Mouse (Mus musculus) yolk sac, embryonic 10.5 days (tissue): ENCODE measurements around the gene Hilpda.

ENCODE experiments used
- DNase-seq: peaks from one replicate; pipeline ENCODE4 v3.0.0-alpha.2; 2017; ENCODE audit warnings: low spot score

Gene Hilpda

GRCm38 (mm10) chr6:29278513-29279267 is 6.4 kb downstream of the Hilpda start:
- peak; percentile 61 for DNase-seq

DNA sequence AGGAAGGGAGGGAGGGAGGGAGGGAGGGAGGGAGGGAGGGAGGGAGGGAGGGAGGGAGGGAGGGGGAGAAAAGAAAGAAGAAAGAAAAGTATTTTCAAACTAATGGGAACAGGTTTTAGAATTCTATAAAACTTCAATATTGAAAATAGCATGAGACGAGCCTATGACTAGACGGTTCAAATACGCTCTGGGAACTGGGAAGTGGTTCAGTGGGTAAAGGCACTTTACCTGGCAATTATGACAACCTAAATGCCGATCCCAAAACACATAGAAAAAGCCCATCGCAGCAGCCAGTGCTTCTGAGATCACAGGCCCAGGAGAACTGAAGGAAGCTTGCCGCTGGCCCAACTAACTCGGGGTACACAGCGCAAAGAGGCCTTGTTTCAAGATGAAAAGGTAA is 7.0 kb downstream of the Hilpda start, which contains the start of gene Fam71f2:
Gene Fam71f2 (plus strand): TSS at position 301 of the 400 bp plus-strand sequence.
- no peak for DNase-seq

DNA sequence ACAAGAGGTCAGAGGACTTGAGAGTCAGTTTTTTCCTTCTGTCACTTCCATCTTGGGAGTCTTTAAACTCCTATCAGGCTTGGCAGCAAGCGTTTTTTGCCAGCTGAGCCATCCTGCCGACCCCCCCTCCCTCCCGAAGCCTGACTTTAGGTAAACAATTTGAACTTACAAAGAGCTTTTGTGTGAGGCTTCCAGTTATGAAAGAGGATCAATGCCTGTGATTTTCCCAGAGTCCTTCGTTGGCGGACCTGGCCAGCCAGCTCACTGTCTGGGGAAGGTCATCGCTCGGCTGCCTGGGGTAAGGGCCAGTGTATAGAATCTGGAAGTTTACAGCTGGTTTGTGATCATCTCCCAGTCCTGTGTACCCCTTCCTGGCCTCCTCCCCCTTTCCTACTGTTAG is 8.4 kb downstream of the Hilpda start:
- no peak for DNase-seq

- DNase-seq = no peak
Measured at GRCm38 (mm10) chr6:29286870-29287269, 14.6 kb downstream of the Hilpda start.

DNA sequence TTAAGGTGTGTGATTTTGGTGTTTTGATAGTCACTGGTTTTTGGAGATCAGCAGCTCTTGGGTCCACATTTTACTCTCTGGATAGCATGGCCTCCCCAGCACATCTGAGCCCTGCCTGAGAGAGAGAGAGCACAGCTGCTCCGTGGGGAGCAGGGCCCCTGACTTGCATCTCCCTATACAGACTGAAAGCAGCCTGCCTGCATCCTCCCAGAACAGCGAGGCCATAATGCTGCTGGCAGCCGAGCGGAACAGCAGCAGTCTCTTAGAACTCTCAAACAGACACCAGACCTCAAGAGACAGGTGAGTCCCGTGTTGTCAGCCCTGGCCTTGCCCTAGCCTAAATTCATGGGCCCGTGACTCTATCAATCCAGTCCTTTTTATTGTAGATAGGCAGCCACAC is 15.2 kb downstream of the Hilpda start:
- DNase-seq = no peak

GRCm38 (mm10) chr6:29287944-29288343 is 15.7 kb downstream of the Hilpda start:
- DNase-seq = no peak

DNA sequence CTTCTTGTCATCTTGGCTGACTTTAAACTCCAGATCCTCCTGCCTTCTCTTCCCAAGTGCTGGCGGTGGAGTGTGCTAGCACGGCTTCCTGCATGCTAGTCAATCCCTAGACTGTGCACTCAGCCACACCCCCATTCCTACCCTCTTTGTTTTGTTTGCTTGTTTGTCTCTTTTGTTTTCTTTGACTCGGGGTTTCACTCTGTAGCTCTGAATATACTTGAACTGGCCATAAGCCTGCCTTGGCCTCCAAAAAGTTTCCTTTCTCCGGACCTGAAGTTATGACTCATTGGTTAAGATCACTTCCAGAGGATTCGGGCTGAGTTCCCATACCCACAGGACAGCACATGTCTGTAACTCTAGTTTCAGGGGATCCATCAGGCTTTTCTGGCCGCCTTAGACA is 16.4 kb downstream of the Hilpda start:
- no peak for DNase-seq

- no peak for DNase-seq
Measured at GRCm38 (mm10) chr6:29299112-29299511, 26.8 kb downstream of the Hilpda start.

- DNase-seq = no peak
Measured at GRCm38 (mm10) chr6:29303251-29303650, 31.0 kb downstream of the Hilpda start.

- no peak for DNase-seq
Measured at GRCm38 (mm10) chr6:29303726-29304125, 31.4 kb downstream of the Hilpda start.

DNA sequence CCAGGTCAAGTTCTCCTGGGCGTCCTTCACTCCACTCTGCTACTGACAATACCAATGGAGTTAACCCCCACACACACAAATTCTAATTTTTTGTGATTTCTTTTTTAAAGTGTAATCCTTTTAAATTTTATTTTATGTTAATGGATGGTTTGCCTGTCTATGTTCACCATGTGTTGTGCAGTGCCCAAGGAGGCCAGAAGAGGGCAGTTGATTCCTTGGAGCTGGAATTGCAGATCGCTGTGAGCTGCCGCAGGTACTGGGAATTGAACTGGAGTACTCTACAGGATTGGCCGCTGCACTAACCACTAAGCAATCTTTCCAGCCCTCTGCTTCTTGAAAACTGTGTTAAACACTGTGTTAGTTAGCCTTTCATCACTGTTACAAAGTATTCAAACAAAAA is 33.2 kb downstream of the Hilpda start:
- no peak for DNase-seq

DNA sequence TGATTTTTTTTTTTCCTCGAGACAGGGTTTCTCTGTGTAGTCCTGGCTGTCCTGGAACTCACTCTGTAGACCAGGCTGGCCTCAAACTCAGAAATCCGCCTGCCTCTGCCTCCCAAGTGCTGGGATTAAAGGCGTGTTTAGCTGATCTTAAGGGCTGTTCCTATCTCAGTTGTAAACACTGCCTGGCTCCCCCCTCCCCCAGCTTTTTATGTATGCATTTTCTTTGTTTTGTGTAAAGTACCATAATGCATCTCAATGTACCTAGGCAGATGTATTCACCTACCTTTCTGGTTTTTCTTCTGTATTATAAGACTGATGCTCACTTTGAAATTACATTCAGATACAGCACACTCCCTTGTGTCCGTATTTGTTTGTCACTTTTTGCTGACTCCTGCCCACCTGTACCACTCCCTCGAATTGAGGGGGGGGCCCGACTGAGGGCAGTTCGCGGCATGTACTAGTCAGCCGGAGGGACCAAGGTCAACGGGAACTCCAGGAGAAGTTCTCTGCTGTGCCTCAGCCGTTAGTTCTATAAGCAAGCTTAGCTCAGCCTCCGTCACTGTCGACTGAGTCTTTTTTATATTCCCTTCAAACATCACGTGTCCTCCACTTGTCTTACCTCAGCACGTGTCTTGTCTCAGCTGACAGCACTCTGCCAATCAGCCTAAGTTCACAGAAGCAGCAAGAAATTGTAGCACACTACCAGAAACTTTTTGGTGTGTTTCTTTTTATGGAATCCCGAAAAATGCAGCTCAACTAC is 36.7 kb downstream of the Hilpda start:
- DNase-seq = no peak

- DNase-seq = no peak
Measured at GRCm38 (mm10) chr6:29313690-29314202, 41.5 kb downstream of the Hilpda start.

DNA sequence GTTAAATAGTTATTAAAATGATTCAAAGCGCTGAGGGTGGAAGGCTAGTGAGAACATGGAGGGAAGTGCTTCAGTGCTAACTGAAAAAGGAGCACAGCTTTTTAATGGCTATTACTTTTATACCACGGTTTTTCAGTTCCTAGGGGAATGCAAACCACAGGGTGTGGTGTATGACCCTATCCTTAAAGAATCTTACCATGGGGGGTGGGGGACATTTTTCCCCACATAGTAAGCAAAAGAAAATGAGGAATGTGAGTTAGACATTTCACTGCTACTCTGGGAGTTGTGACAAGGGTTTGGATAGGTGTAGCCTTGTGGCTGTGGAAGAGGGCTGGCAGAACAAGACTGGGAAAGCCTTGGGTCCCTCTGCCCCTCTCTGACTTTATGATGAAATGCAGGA is 45.0 kb downstream of the Hilpda start:
- no peak for DNase-seq

GRCm38 (mm10) chr6:29317941-29318340 is 45.7 kb downstream of the Hilpda start:
- no peak for DNase-seq

GRCm38 (mm10) chr6:29318879-29319278 is 46.6 kb downstream of the Hilpda start, which contains the start of gene Fam71f1:
TSS of gene Fam71f1 (plus strand) at chr6:29319140.
- peak; percentile 22 for DNase-seq

DNA sequence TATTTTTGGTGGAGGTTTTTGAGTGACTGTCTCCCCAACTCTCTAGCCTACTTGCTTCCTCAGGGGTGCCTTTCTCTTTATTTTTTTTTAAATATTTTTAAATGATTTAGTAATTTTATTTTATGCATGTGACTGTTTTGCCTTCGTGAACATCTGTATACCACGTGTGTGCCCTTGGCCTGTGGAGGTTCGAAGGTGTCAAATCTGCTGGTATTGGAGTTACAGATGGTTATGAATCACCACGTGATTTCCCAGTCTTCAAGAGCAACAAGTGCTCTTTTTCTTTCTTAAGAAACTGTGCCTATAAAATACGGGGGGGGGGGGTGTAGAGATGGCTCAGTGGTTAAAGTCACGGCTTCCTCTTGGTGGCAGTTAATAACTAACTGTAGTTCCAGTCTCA is 49.3 kb downstream of the Hilpda start:
- DNase-seq = no peak

GRCm38 (mm10) chr6:29322147-29322546 is 49.9 kb downstream of the Hilpda start:
- DNase-seq = no peak

- DNase-seq = no peak
Measured at GRCm38 (mm10) chr6:29322735-29323134, 50.4 kb downstream of the Hilpda start.
